Mouse (Mus musculus) adrenal gland, adult (tissue): ENCODE data around the gene Rbm38.

Source experiments
- DNase-seq, 2 experiments: peaks; one replicate each; pipeline ENCODE4 v3.0.0; 2022 to 2023; ENCODE audit warnings: low spot score in 1 of 2; ENCODE audit not compliant: inconsistent age in 2 of 2

Gene Rbm38

GRCm38 (mm10) chr2:173014741-173015287 lies 5.5 kb upstream of the Rbm38 start:
- DNase-seq, result no peak

- DNase-seq, result peak in 1 of 2 experiments; percentile 51
Observed at GRCm38 (mm10) chr2:173017940-173018339, 2.4 kb upstream of the Rbm38 start.

- peak; percentile 87 to 94 for DNase-seq
Observed at GRCm38 (mm10) chr2:173018618-173019017, 1.7 kb upstream of the Rbm38 start.

- no peak for DNase-seq
Observed at GRCm38 (mm10) chr2:173019322-173019721, 976 bp upstream of the Rbm38 start.

GRCm38 (mm10) chr2:173019790-173020189 lies 508 bp upstream of the Rbm38 start:
- peak; percentile 94 to 97 for DNase-seq

- peak; percentile 92 to 97 for DNase-seq
Observed at GRCm38 (mm10) chr2:173021633-173022055, 1.3 kb downstream of the Rbm38 start.

GRCm38 (mm10) chr2:173022056-173022681 lies 1.9 kb downstream of the Rbm38 start:
- DNase-seq, result peak; percentile 50 to 85

GRCm38 (mm10) chr2:173022813-173023212 lies 2.5 kb downstream of the Rbm38 start:
- no peak for DNase-seq

- DNase-seq, result peak in 1 of 2 experiments; percentile 14
Observed at GRCm38 (mm10) chr2:173023371-173023851, 3.1 kb downstream of the Rbm38 start.

GRCm38 (mm10) chr2:173023966-173024365 lies 3.7 kb downstream of the Rbm38 start:
- DNase-seq, result peak in 1 of 2 experiments; percentile 22

- DNase-seq, result peak in 1 of 2 experiments; percentile 6
Observed at GRCm38 (mm10) chr2:173024392-173024791, 4.1 kb downstream of the Rbm38 start.

- DNase-seq, result no peak
Observed at GRCm38 (mm10) chr2:173024938-173025337, 4.6 kb downstream of the Rbm38 start.

GRCm38 (mm10) chr2:173026286-173026685 lies 6.0 kb downstream of the Rbm38 start:
- peak in 1 of 2 experiments; percentile 9 for DNase-seq

- no peak for DNase-seq
Observed at GRCm38 (mm10) chr2:173026688-173027131, 6.4 kb downstream of the Rbm38 start.

- DNase-seq, result peak; percentile 29 to 53
Observed at GRCm38 (mm10) chr2:173027169-173027823, 7.0 kb downstream of the Rbm38 start.

GRCm38 (mm10) chr2:173027824-173028495 lies 7.7 kb downstream of the Rbm38 start:
- DNase-seq, result peak; percentile 40 to 65

- peak in 1 of 2 experiments; percentile 7 for DNase-seq
Observed at GRCm38 (mm10) chr2:173028508-173029031, 8.3 kb downstream of the Rbm38 start.

- DNase-seq, result no peak
Observed at GRCm38 (mm10) chr2:173030591-173031338, 10.5 kb downstream of the Rbm38 start.

GRCm38 (mm10) chr2:173033531-173033930 lies 13.2 kb downstream of the Rbm38 start:
- DNase-seq, result no peak

GRCm38 (mm10) chr2:173034998-173035397 lies 14.7 kb downstream of the Rbm38 start:
- peak in 1 of 2 experiments; percentile 66 for DNase-seq
